Mouse (Mus musculus): Measurements from ENCODE around the gene Pnpo. TPM values are rescaled to one million over a fixed set of nuclear protein-coding genes. Genes with fewer than 3 reads are reported as not detected.
A peak's percentile ranks its signal among the peaks of the same experiment; 100 is the strongest.

Pnpo gene
- polyA plus RNA-seq, 1 experiment from 2014 or later = 18.4 TPM

GRCm38 (mm10) chr11:96937549-96938425, 6.0 kb downstream of the Pnpo start:
- TF ChIP-seq CTCF (IDR thresholded peaks at IDR 0.05; ENCODE audit: low read depth) = peak; percentile 82

GRCm38 (mm10) chr11:96935872-96936650, 7.7 kb downstream of the Pnpo start:
- WGBS = 76% methylated on average over 9 of the region's 9 CpGs
- H3K36me3 ChIP-seq (ENCODE audit: insufficient read depth) = no peaks in the 10 kb centered on the region
- no peak for DNase-seq
- ATAC-seq (ENCODE audit: insufficient read depth) = no peak
- no peak overlapping the region for H3K4me2 ChIP-seq
- no peak overlapping the region for H3K27ac ChIP-seq (ENCODE audit: low read depth)
- no peak overlapping the region for H3K9ac ChIP-seq
- no peaks in the 10 kb centered on the region for H3K9me3 ChIP-seq (ENCODE audit: low read depth, low read length)
- H3K27me3 ChIP-seq (ENCODE audit: insufficient read depth, low read length) = no peaks in the 10 kb centered on the region
- H3K4me3 ChIP-seq (ENCODE audit: low read depth, low read length) = no peak overlapping the region
- H3K4me1 ChIP-seq (ENCODE audit: insufficient read depth) = peaks cover 6% of the 10 kb centered on the region; the same call in 1 of the 2 replicates
- TF ChIP-seq CTCF (IDR thresholded peaks at IDR 0.05; ENCODE audit: low read depth) = no peak

More at GRCm38 (mm10) chr11:96937549-96938425, 6.0 kb downstream of the Pnpo start:
- Histone ChIP-seq H3K4me1 (ENCODE audit: insufficient read depth) (0 out of 2 replicates have a peak, but pooled peaks cover 3% of the 10 kb centered on the region), H3K27ac (ENCODE audit: low read depth) (no peak overlapping the region), H3K4me2 (no peak overlapping the region), H3K9me3 (ENCODE audit: low read depth, low read length) (no peaks in the 10 kb centered on the region), H3K27me3 (ENCODE audit: insufficient read depth, low read length) (no peaks in the 10 kb centered on the region), H3K9ac (no peak overlapping the region), H3K36me3 (ENCODE audit: insufficient read depth) (no peaks in the 10 kb centered on the region), H3K4me3 (ENCODE audit: low read depth, low read length) (no peak overlapping the region)
- DNase-seq (peak; percentile 77), ATAC-seq (ENCODE audit: insufficient read depth) (peak; percentile 65)
- WGBS = 43% methylated on average over 10 of the region's 10 CpGs

- H3K9ac ChIP-seq = no peak overlapping the region
- 0 out of 2 replicates have a peak overlapping the region, but pooled peaks have one; percentile 43 for H3K27ac ChIP-seq (ENCODE audit: low read depth)
- DNase-seq (peak; percentile 87), ATAC-seq (ENCODE audit: insufficient read depth) (peak; percentile 84)
- no peak for TF ChIP-seq CTCF (IDR thresholded peaks at IDR 0.05; ENCODE audit: low read depth)
- WGBS = 22% methylated on average over 12 of the region's 12 CpGs
- H3K9me3 ChIP-seq (ENCODE audit: low read depth, low read length) = no peaks in the 10 kb centered on the region
- H3K4me3 ChIP-seq (ENCODE audit: low read depth, low read length) = no peak overlapping the region
- no peaks in the 10 kb centered on the region for H3K36me3 ChIP-seq (ENCODE audit: insufficient read depth)
- H3K4me1 ChIP-seq (ENCODE audit: insufficient read depth) = peaks cover 6% of the 10 kb centered on the region; the same call in 1 of the 2 replicates
- peak overlapping the region; percentile 38 for H3K4me2 ChIP-seq
- H3K27me3 ChIP-seq (ENCODE audit: insufficient read depth, low read length) = no peaks in the 10 kb centered on the region
These were observed 8.8 kb downstream of the Pnpo start for GRCm38 (mm10) chr11:96934921-96935356.

GRCm38 (mm10) chr11:96933562-96934276, 10.1 kb downstream of the Pnpo start:
- H3K36me3 ChIP-seq (ENCODE audit: insufficient read depth) = no peaks in the 10 kb centered on the region
- no peak overlapping the region for H3K4me3 ChIP-seq (ENCODE audit: low read depth, low read length)
- no peak for TF ChIP-seq CTCF (IDR thresholded peaks at IDR 0.05; ENCODE audit: low read depth)
- peaks cover 9% of the 10 kb centered on the region; the same call in 1 of the 2 replicates for H3K4me1 ChIP-seq (ENCODE audit: insufficient read depth)
- no peak for DNase-seq
- no peaks in the 10 kb centered on the region for H3K27me3 ChIP-seq (ENCODE audit: insufficient read depth, low read length)
- H3K4me2 ChIP-seq = no peak overlapping the region
- ATAC-seq (ENCODE audit: insufficient read depth) = no peak
- WGBS = 77% methylated on average over 13 of the region's 13 CpGs
- H3K9ac ChIP-seq = no peak overlapping the region
- H3K9me3 ChIP-seq (ENCODE audit: low read depth, low read length) = no peaks in the 10 kb centered on the region
- no peak overlapping the region for H3K27ac ChIP-seq (ENCODE audit: low read depth)

GRCm38 (mm10) chr11:96931327-96932062, 12.3 kb downstream of the Pnpo start:
- Histone ChIP-seq H3K4me3 (ENCODE audit: low read depth, low read length) (no peak overlapping the region), H3K27ac (ENCODE audit: low read depth) (peak overlapping the region; percentile 78), H3K9ac (no peak overlapping the region), H3K36me3 (ENCODE audit: insufficient read depth) (no peaks in the 10 kb centered on the region), H3K4me2 (peak overlapping the region; percentile 37), H3K9me3 (ENCODE audit: low read depth, low read length) (no peaks in the 10 kb centered on the region), H3K27me3 (ENCODE audit: insufficient read depth, low read length) (no peaks in the 10 kb centered on the region), H3K4me1 (ENCODE audit: insufficient read depth) (peaks cover 9% of the 10 kb centered on the region; the same call in 1 of the 2 replicates)
- TF ChIP-seq CTCF (IDR thresholded peaks at IDR 0.05; ENCODE audit: low read depth) = no peak
- peak; percentile 84 for DNase-seq
- peak; percentile 50 for ATAC-seq (ENCODE audit: insufficient read depth)
- WGBS = 38% methylated on average over 8 of the region's 8 CpGs

GRCm38 (mm10) chr11:96929766-96930331, 13.9 kb downstream of the Pnpo start:
- ATAC-seq (ENCODE audit: insufficient read depth) = no peak
- peak overlapping the region; percentile 91 for H3K27ac ChIP-seq (ENCODE audit: low read depth)
- WGBS = 41% methylated on average over 9 of the region's 9 CpGs
- 0 out of 2 replicates have a peak, but pooled peaks have one; percentile 5 for TF ChIP-seq CTCF (IDR thresholded peaks at IDR 0.05; ENCODE audit: low read depth)
- peaks cover 6% of the 10 kb centered on the region; the same call in 1 of the 2 replicates for H3K4me1 ChIP-seq (ENCODE audit: insufficient read depth)
- no peaks in the 10 kb centered on the region for H3K27me3 ChIP-seq (ENCODE audit: insufficient read depth, low read length)
- no peaks in the 10 kb centered on the region for H3K9me3 ChIP-seq (ENCODE audit: low read depth, low read length)
- peak overlapping the region; percentile 42 for H3K9ac ChIP-seq
- H3K36me3 ChIP-seq (ENCODE audit: insufficient read depth) = no peaks in the 10 kb centered on the region
- peak; percentile 12 for DNase-seq
- H3K4me2 ChIP-seq = peak overlapping the region; percentile 57
- H3K4me3 ChIP-seq (ENCODE audit: low read depth, low read length) = peak overlapping the region; percentile 33

Data from lung, embryonic 14.5 days (tissue).